Mouse (Mus musculus) urinary bladder, postnatal 4 days (tissue): ENCODE data around the gene Commd1.

Experiments used
- DNase-seq, 2 experiments: peaks; one replicate each; pipeline ENCODE4 v3.0.0; 2021 to 2022; ENCODE audit warnings: low spot score in 2 of 2

Commd1 gene

GRCm38 (mm10) chr11:22981984-22982757, at the start of gene Commd1, which contains the start of gene Gm28048:
TSS of gene Commd1 (minus strand) at chr11:22982382.
TSS of gene Gm28048 (minus strand) at chr11:22982090.
- peak; percentile 95 to 98 for DNase-seq

- DNase-seq: no peak
Observed at GRCm38 (mm10) chr11:23029399-23029798, 47.2 kb upstream of the Commd1 start.

- DNase-seq: no peak
Observed at GRCm38 (mm10) chr11:23028957-23029356, 46.8 kb upstream of the Commd1 start.

- DNase-seq: no peak
Observed at GRCm38 (mm10) chr11:23024169-23024568, 42.0 kb upstream of the Commd1 start.

GRCm38 (mm10) chr11:23023155-23023554, 41.0 kb upstream of the Commd1 start:
- no peak for DNase-seq

- DNase-seq: no peak
Observed at GRCm38 (mm10) chr11:23020841-23021240, 38.7 kb upstream of the Commd1 start.

GRCm38 (mm10) chr11:23020116-23020770, 38.1 kb upstream of the Commd1 start:
- no peak for DNase-seq

- no peak for DNase-seq
Observed at GRCm38 (mm10) chr11:23017943-23018342, 35.8 kb upstream of the Commd1 start.

- no peak for DNase-seq
Observed at GRCm38 (mm10) chr11:23014996-23015395, 32.8 kb upstream of the Commd1 start.

GRCm38 (mm10) chr11:23013580-23014294, 31.6 kb upstream of the Commd1 start:
- no peak for DNase-seq

- no peak for DNase-seq
Observed at GRCm38 (mm10) chr11:23013096-23013495, 30.9 kb upstream of the Commd1 start.

- DNase-seq: no peak
Observed at GRCm38 (mm10) chr11:23008824-23009200, 26.6 kb upstream of the Commd1 start.

GRCm38 (mm10) chr11:23008181-23008823, 26.1 kb upstream of the Commd1 start:
- DNase-seq: peak; percentile 74 to 77

- DNase-seq: peak in 1 of 2 experiments; percentile 47
Observed at GRCm38 (mm10) chr11:23007481-23008180, 25.4 kb upstream of the Commd1 start, which contains the start of gene Fam161a. TSS of gene Fam161a (plus strand) at chr11:23007531.

GRCm38 (mm10) chr11:23007166-23007480, 24.9 kb upstream of the Commd1 start:
- no peak for DNase-seq

GRCm38 (mm10) chr11:23005276-23005675, 23.1 kb upstream of the Commd1 start:
- DNase-seq: no peak

- no peak for DNase-seq
Observed at GRCm38 (mm10) chr11:22998308-22998707, 16.1 kb upstream of the Commd1 start.

- no peak for DNase-seq
Observed at GRCm38 (mm10) chr11:22995461-22995860, 13.3 kb upstream of the Commd1 start.

GRCm38 (mm10) chr11:22994271-22994670, 12.1 kb upstream of the Commd1 start:
- DNase-seq: no peak

- DNase-seq: no peak
Observed at GRCm38 (mm10) chr11:22991218-22991835, 9.1 kb upstream of the Commd1 start.
